Mouse (Mus musculus): ENCODE data around the gene Hist2h2aa2. TPM values are rescaled to one million over a fixed set of nuclear protein-coding genes. Genes with fewer than 3 reads are reported as not detected.
"Not testable (repeated sequence)": the region's sequence is repeated elsewhere in the genome, so short reads cannot be mapped to it uniquely, and the experiment has no call there.

The Hist2h2aa2 gene
- polyA plus RNA-seq, 1 experiment from 2014 or later = 35.1 TPM

DNA sequence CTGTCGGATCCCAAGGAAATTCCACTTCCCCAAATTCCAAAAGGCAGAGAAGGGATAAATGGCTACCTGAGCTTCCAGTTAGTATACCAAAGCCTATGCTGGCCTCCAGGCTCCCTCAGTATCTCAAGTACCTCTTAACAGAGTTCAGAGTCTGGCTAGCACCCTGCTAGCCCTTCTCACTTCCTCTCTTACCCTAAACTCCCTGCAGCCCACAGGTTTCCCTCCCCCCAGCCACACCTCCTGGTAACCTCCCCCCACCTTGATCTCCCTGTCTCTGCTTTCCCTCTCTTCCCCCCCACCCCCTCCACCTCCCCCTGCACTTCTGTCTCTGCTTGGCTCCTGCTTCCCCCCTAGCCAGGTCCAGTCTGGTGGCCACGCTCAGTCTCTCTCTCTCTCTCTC lies 40.3 kb downstream of the Hist2h2aa2 start:
- no peak overlapping the region for H3K4me2 ChIP-seq
- ATAC-seq (ENCODE audit: insufficient number of reproducible peaks, low FRiP score, low TSS enrichment, low read depth) = no peak
- no peaks in the 10 kb centered on the region for H3K27me3 ChIP-seq
- WGBS = 52% methylated on average over 2 of the region's 2 CpGs
- H3K4me1 ChIP-seq = peaks cover 15% of the 10 kb centered on the region
- no peaks in the 10 kb centered on the region for H3K36me3 ChIP-seq
- H3K27ac ChIP-seq = no peak overlapping the region
- no peaks in the 10 kb centered on the region for H3K9me3 ChIP-seq
- H3K4me3 ChIP-seq = no peak overlapping the region
- H3K9ac ChIP-seq = no peak overlapping the region

DNA sequence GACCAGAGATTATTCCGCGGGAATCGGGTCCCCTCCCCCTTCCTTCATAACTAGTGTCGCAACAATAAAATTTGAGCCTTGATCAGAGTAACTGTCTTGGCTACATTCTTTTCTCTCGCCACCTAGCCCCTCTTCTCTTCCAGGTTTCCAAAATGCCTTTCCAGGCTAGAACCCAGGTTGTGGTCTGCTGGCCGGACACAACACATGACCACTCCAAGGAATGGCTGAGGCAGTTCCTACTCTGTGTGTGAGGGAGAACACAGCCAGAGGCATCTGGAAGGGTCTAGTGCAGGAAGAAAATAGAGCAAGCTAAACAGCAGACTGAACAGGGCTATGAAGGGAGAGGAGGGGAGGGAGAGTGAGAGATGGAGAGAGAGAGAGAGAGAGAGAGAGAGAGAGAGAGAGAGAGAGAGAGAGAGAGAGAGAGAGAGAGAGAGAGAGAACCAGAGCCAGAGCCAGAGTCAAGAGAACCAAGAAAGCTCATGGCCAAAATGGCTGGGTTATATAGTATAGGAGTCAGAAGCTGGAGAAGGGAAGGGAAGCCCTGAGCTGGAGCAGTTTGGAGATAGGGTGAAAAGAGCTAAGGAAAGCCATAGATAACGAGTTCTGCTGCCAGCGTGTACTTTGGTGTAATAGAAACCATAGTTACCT lies 41.4 kb downstream of the Hist2h2aa2 start:
- not testable (repeated sequence) for H3K9ac ChIP-seq
- WGBS = 25% methylated on average over 8 of the region's 8 CpGs

DNA sequence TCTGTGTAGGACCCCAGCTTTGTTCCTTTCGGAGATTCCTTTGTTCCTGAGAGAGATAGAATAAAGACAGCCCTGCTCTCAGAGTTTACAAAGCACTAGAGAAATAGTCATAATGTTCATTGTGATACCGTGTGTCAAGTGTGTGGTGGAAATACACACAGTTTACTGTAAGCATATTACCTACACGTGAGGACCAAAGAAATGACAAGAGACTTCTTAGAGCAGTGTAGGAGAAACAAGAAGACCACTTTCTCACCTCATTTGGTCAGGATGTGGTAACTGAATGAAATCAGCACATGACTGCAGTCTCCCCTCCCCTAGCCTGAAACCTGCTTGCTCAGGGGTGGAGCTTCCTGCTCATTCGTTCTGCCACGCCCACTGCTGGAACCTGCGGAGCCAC lies 41.9 kb downstream of the Hist2h2aa2 start:
- Histone ChIP-seq H3K4me1 (peaks cover 15% of the 10 kb centered on the region), H3K4me3 (peak overlapping the region; percentile 67), H3K9ac (0 out of 2 replicates have a peak overlapping the region, but pooled peaks have one; percentile 1), H3K27me3 (no peaks in the 10 kb centered on the region), H3K36me3 (no peaks in the 10 kb centered on the region), H3K4me2 (peak overlapping the region; percentile 98), H3K9me3 (no peaks in the 10 kb centered on the region), H3K27ac (peak overlapping the region; percentile 28; the same call in 1 of the 2 replicates)
- 5% methylated on average over 6 of the region's 6 CpGs for WGBS
- no peak for ATAC-seq (ENCODE audit: insufficient number of reproducible peaks, low FRiP score, low TSS enrichment, low read depth)

More for the DNA sequence above, 41.4 kb downstream of the Hist2h2aa2 start:
- not testable (repeated sequence) for H3K27me3 ChIP-seq; H3K4me2 ChIP-seq; H3K27ac ChIP-seq; ATAC-seq (ENCODE audit: insufficient number of reproducible peaks, low FRiP score, low TSS enrichment, low read depth); H3K36me3 ChIP-seq; H3K9me3 ChIP-seq
- H3K4me3 ChIP-seq = peak overlapping the region; percentile 67; the same call in 1 of the 2 replicates
- peaks cover 15% of the 10 kb centered on the region for H3K4me1 ChIP-seq

DNA sequence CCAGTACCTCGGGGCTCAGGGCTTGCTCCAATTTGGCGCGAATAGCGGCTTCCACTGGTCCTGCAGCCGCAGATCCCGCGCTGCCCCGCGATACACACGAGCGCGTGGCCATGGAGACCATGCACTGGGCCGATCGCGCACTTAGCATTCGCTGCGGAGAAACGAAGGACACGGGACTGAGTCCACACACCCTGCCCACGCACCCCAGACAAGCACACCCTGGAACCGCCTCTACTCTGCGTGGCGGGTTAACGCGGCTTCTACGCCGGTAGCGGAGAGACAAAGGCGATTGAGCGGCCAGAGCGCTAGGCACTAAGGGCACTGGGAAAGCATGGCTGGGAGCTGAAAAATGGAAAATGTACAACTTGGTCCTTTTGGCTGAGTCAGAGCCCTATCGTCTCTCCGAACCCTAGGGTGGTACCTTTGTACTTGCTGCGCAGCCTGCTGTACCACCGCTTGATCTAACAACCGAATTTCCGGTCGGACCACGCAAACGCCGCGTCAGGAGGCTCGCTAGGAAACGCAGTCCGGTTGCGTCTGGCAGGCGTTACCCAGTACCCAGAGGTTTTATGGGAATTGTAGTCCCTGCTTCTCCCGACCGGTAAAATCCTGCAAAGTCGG lies 42.8 kb downstream of the Hist2h2aa2 start:
- Histone ChIP-seq H3K27me3 (no peaks in the 10 kb centered on the region), H3K27ac (peak overlapping the region; percentile 97)
- ATAC-seq (ENCODE audit: insufficient number of reproducible peaks, low FRiP score, low TSS enrichment, low read depth) = peak; percentile 90

DNA sequence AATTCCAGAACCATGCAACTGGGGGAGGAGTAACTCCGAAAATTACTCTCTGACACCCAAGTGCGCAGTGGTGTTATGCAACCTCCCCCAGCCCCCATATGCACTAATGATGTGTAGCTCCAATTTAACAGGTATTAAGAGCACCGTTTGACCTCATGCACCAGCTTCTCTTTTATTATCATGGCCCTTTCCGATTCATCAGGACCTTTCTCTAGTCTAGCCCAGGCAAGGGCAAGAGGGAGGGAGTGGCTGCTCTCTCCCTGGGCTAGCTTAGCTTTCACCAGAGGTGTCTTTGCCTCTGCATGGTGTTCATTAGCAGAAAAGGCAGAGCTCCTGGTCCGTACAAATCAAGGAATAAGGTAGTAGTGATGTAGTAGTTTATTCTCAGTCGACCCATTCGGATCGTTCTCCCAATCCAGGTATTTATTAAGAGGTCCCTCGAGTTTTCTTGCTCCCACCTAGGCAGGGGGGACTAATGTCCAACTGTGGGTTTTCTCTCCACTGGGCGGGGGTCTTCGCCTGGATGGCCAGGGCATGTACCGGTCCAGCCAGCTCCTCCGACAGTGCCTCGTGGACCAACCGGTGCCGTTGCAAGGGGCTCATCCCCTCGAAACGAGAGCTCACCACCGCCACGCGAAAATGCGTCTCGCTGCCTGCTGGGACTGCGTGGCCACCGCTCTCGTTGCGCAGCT lies 43.5 kb downstream of the Hist2h2aa2 start:
- H3K36me3 ChIP-seq = no peaks in the 10 kb centered on the region
- H3K9ac ChIP-seq = peak overlapping the region; percentile 70
- H3K27me3 ChIP-seq = no peaks in the 10 kb centered on the region
- peaks cover 15% of the 10 kb centered on the region for H3K4me1 ChIP-seq
- WGBS = 16% methylated on average over 27 of the region's 27 CpGs
- peak overlapping the region; percentile 98 for H3K4me2 ChIP-seq
- no peaks in the 10 kb centered on the region for H3K9me3 ChIP-seq
- peak overlapping the region; percentile 97 for H3K27ac ChIP-seq
- peak; percentile 40; the same call in 1 of the 2 replicates for ATAC-seq (ENCODE audit: insufficient number of reproducible peaks, low FRiP score, low TSS enrichment, low read depth)
- H3K4me3 ChIP-seq = peak overlapping the region; percentile 67

More for the DNA sequence above, 42.8 kb downstream of the Hist2h2aa2 start:
- Histone ChIP-seq H3K4me2 (peak overlapping the region; percentile 98), H3K4me3 (peak overlapping the region; percentile 67), H3K9me3 (no peaks in the 10 kb centered on the region), H3K4me1 (peaks cover 15% of the 10 kb centered on the region), H3K36me3 (no peaks in the 10 kb centered on the region), H3K9ac (peak overlapping the region; percentile 70)
- 0% methylated on average over 50 of the region's 50 CpGs for WGBS

DNA sequence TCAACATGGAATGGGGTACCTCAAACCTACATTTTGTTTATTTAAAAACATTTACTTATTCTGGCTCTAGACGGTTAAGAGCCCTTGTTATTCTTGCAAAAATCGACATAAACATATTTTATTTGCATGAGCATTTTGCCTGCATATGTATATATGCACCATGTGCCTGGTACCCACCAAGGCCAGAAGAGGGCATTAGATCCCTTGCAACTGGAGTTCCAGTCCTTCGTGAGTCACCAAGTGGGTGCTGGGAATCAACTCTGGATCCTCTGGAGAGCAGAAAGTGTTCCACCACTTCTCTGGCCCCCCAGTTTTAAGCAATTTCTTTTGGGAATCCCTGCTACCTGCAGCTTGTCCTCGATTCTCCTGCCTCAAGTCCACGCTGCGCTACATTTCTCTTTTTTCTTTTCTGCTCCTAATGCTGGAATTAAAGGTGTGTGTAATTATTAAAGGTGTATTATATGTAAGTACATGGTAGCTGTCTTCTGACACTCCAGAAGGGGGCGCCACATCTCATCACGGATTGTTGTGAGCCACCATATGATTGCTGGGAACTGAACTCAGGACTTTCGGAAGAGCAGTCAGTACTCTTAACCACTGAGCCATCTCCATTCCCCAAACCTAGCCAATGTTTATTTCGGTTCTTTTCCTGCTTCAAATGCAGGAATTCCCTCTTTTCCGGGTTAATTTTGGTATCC lies 44.3 kb downstream of the Hist2h2aa2 start:
- Histone ChIP-seq H3K9me3 (no peaks in the 10 kb centered on the region), H3K36me3 (no peaks in the 10 kb centered on the region), H3K27ac (no peak overlapping the region), H3K4me1 (peaks cover 15% of the 10 kb centered on the region), H3K4me3 (no peak overlapping the region), H3K27me3 (no peaks in the 10 kb centered on the region), H3K4me2 (no peak overlapping the region), H3K9ac (no peak overlapping the region)
- 94% methylated on average over 11 of the region's 11 CpGs for WGBS
- no peak for ATAC-seq (ENCODE audit: insufficient number of reproducible peaks, low FRiP score, low TSS enrichment, low read depth)

DNA sequence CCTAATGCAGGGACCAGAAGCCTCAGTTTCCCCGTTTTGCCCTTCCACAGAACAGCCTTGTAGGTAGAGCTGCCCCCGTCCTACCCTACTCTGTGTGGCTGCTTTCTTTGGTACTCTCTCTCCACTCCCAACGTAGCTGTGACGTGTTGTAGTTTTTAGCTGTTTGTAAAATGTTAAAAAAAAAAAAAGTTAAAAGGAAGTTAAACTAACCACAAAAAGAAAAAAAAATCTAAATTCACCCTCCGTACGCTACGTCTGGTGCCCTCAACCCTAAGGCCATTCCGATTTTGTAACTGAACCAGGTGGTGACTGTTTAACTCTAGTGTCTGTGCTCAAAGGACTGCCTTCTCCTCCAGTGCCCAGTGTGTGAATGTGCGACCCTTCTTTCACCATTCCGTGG lies 45.1 kb downstream of the Hist2h2aa2 start:
- no peak overlapping the region for H3K9ac ChIP-seq
- no peaks in the 10 kb centered on the region for H3K27me3 ChIP-seq
- H3K4me3 ChIP-seq = no peak overlapping the region
- no peak for ATAC-seq (ENCODE audit: insufficient number of reproducible peaks, low FRiP score, low TSS enrichment, low read depth)
- H3K9me3 ChIP-seq = no peaks in the 10 kb centered on the region
- no peak overlapping the region for H3K4me2 ChIP-seq
- H3K36me3 ChIP-seq = 0 out of 2 replicates have a peak, but pooled peaks cover 1% of the 10 kb centered on the region
- H3K27ac ChIP-seq = no peak overlapping the region
- peaks cover 15% of the 10 kb centered on the region for H3K4me1 ChIP-seq
- 77% methylated on average over 10 of the region's 10 CpGs for WGBS

DNA sequence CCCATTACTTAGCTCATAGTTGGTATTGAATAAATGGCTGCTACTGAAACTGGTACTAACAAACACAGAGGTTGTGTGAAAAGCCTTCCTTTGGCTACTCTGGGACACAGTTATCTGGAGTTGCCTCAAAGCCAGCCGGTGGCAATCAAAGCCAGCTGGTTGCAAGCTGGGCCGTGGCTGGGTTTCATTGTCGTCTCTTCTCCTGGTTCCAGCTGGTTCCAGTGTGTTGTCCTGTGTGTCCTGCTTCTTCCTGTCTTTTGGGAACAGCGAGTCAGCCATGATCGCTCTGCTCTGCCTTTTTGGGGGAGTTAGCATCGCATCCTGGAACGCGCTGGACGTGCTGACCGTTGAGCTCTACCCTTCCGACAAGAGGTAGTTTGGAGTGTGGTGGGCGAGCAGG lies 47.1 kb downstream of the Hist2h2aa2 start:
- no peak overlapping the region for H3K9ac ChIP-seq
- H3K36me3 ChIP-seq = 0 out of 2 replicates have a peak, but pooled peaks cover 4% of the 10 kb centered on the region
- ATAC-seq (ENCODE audit: insufficient number of reproducible peaks, low FRiP score, low TSS enrichment, low read depth) = no peak
- no peaks in the 10 kb centered on the region for H3K9me3 ChIP-seq
- no peak overlapping the region for H3K4me3 ChIP-seq
- no peak overlapping the region for H3K4me2 ChIP-seq
- H3K27ac ChIP-seq = no peak overlapping the region
- WGBS = 51% methylated on average over 12 of the region's 12 CpGs
- peaks cover 11% of the 10 kb centered on the region for H3K4me1 ChIP-seq
- H3K27me3 ChIP-seq = no peaks in the 10 kb centered on the region

Small RNAs within 50 kb of the gene (microRNA-seq; reads per million reads assigned to microRNA genes)
- gene Gm44492 (not detected), gene Gm47311 (not detected), gene Gm47313 (not detected)

Other genes starting within 250 kb of the Hist2h2aa2 start
- 35.2 and 39.2 TPM in 2 replicates for gene Plekho1, start 244.3 kb downstream of the Hist2h2aa2 start, polyA plus RNA-seq (2015; fragmentation: Nextera tagmentation; extraction: Ambion mirVana)
- 35.8 and 37.0 TPM in 2 replicates for gene Vps45, start 181.8 kb downstream of the Hist2h2aa2 start, polyA plus RNA-seq (2015; fragmentation: Nextera tagmentation; extraction: Ambion mirVana)
- gene Otud7b, start 135.7 kb downstream of the Hist2h2aa2 start, polyA plus RNA-seq (2015; fragmentation: Nextera tagmentation; extraction: Ambion mirVana) = 21.0 and 24.7 TPM in 2 replicates
- 33.5 and 33.6 TPM in 2 replicates for gene Mtmr11, start 78.3 kb downstream of the Hist2h2aa2 start, polyA plus RNA-seq (2015; fragmentation: Nextera tagmentation; extraction: Ambion mirVana)
- gene Sf3b4, start 67.9 kb downstream of the Hist2h2aa2 start, polyA plus RNA-seq (2015; fragmentation: Nextera tagmentation; extraction: Ambion mirVana) = 148 TPM in 2 replicates
- gene Sv2a, start 59.1 kb downstream of the Hist2h2aa2 start, polyA plus RNA-seq (2015; fragmentation: Nextera tagmentation; extraction: Ambion mirVana) = 2.7 and 3.0 TPM in 2 replicates
- gene Bola1, start 20.6 kb downstream of the Hist2h2aa2 start, polyA plus RNA-seq (2015; fragmentation: Nextera tagmentation; extraction: Ambion mirVana) = 45.2 and 46.0 TPM in 2 replicates
- gene Hist2h2ab, start 20.4 kb downstream of the Hist2h2aa2 start, polyA plus RNA-seq (2015; fragmentation: Nextera tagmentation; extraction: Ambion mirVana) = not detected in 2 replicates
- gene Hist2h2ac, start 19.4 kb downstream of the Hist2h2aa2 start, polyA plus RNA-seq (2015; fragmentation: Nextera tagmentation; extraction: Ambion mirVana) = 5.9 and 8.7 TPM in 2 replicates
- 5.3 and 5.4 TPM in 2 replicates for gene Hist2h2be, start 19.2 kb downstream of the Hist2h2aa2 start, polyA plus RNA-seq (2015; fragmentation: Nextera tagmentation; extraction: Ambion mirVana)
- 3.5 and 4.1 TPM in 2 replicates for gene Hist2h3c2, start 1.1 kb downstream of the Hist2h2aa2 start, polyA plus RNA-seq (2015; fragmentation: Nextera tagmentation; extraction: Ambion mirVana)
- gene Hist2h2aa1, start 5.2 kb upstream of the Hist2h2aa2 start, polyA plus RNA-seq (2015; fragmentation: Nextera tagmentation; extraction: Ambion mirVana) = 21.8 and 24.8 TPM in 2 replicates
- gene Hist2h3c1, start 6.4 kb upstream of the Hist2h2aa2 start, polyA plus RNA-seq (2015; fragmentation: Nextera tagmentation; extraction: Ambion mirVana) = 0.13 and 0.60 TPM in 2 replicates
- 3.9 and 11.4 TPM in 2 replicates for gene Hist2h4, start 23.0 kb upstream of the Hist2h2aa2 start, polyA plus RNA-seq (2015; fragmentation: Nextera tagmentation; extraction: Ambion mirVana)
- 37.0 and 53.8 TPM in 2 replicates for gene Hist2h3b, start 28.4 kb upstream of the Hist2h2aa2 start, polyA plus RNA-seq (2015; fragmentation: Nextera tagmentation; extraction: Ambion mirVana)
- gene Hist2h2bb, start 29.5 kb upstream of the Hist2h2aa2 start, polyA plus RNA-seq (2015; fragmentation: Nextera tagmentation; extraction: Ambion mirVana) = 5.2 and 10.7 TPM in 2 replicates
- 2.6 and 3.5 TPM in 2 replicates for gene Fcgr1, start 53.7 kb upstream of the Hist2h2aa2 start, polyA plus RNA-seq (2015; fragmentation: Nextera tagmentation; extraction: Ambion mirVana)
- gene BC107364, start 212.0 kb upstream of the Hist2h2aa2 start, polyA plus RNA-seq (2015; fragmentation: Nextera tagmentation; extraction: Ambion mirVana) = 0.22 and 0.55 TPM in 2 replicates

All from limb, embryonic 15.5 days (tissue).